Mouse (Mus musculus): ENCODE data around the gene Tmem164. TPM values are rescaled to one million over a fixed set of nuclear protein-coding genes. Genes with fewer than 3 reads are reported as not detected.

Gene Tmem164
- polyA plus RNA-seq, 1 experiment from 2014 or later: 36.4 TPM

DNA sequence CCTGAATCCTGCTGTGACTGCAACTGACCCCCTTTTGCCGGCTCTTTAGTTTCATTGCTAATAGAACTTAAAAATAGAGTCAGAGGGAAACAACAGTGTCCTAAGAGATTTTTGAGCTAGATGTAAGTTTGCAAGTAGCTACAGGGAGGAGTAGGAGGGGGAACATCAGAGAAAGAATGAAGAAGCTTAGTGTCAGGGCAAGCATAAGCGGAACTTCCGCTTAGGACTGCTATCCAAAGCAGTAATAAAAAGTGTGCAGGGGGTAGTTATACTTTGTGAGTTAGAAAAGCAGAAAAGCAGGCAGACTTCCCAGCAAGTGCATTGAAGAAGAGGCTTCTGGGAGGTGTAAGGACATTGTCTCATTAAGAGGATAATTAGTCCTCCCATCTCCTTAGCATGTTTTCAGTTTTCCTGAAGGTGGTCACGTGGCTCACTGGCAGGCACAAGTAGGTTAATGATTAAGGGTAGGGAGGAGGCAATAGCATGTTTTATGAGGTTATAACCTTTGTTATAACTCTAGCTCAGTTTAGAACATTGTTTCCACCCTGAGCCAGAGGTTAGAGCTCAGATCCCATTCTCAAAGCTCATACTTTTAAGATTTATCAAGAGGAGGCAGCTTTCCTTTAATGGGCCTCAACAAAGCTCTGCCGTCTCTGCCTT is 16.5 kb downstream of the Tmem164 start:
- no peak overlapping the region for H3K27ac ChIP-seq (replicated peaks; ENCODE audit: low read depth, low read length)
- no peak overlapping the region for H3K9ac ChIP-seq (ENCODE audit: low read length)
- H3K4me2 ChIP-seq (ENCODE audit: low read depth, severe bottlenecking): no peak overlapping the region
- H3K4me1 ChIP-seq (ENCODE audit: control insufficient read depth, insufficient read depth, low read length): no peaks in the 10 kb centered on the region
- no peaks in the 10 kb centered on the region for H3K9me3 ChIP-seq (ENCODE audit: control insufficient read depth, low read length)
- no peak for ATAC-seq (ENCODE audit: insufficient number of reproducible peaks, low FRiP score, low TSS enrichment, low read depth)
- no peak for DNase-seq (ENCODE audit: low spot score)
- H3K36me3 ChIP-seq (ENCODE audit: control insufficient read depth, insufficient read depth, low read length): no peaks in the 10 kb centered on the region
- WGBS: 72% methylated on average over 5 of the region's 5 CpGs
- no peak overlapping the region for H3K4me3 ChIP-seq (ENCODE audit: low read depth, low read length)
- 0 out of 2 replicates have a peak, but pooled peaks cover 2% of the 10 kb centered on the region for H3K27me3 ChIP-seq (ENCODE audit: control insufficient read depth, insufficient read depth, low read length)

- Histone ChIP-seq H3K4me2 (ENCODE audit: low read depth, severe bottlenecking) (no peak overlapping the region), H3K4me3 (ENCODE audit: low read depth, low read length) (no peak overlapping the region), H3K9me3 (ENCODE audit: control insufficient read depth, low read length) (no peaks in the 10 kb centered on the region), H3K27ac (replicated peaks; ENCODE audit: low read depth, low read length) (no peak overlapping the region), H3K4me1 (ENCODE audit: control insufficient read depth, insufficient read depth, low read length) (no peaks in the 10 kb centered on the region), H3K27me3 (ENCODE audit: control insufficient read depth, insufficient read depth, low read length) (0 out of 2 replicates have a peak, but pooled peaks cover 2% of the 10 kb centered on the region), H3K9ac (ENCODE audit: low read length) (no peak overlapping the region), H3K36me3 (ENCODE audit: control insufficient read depth, insufficient read depth, low read length) (no peaks in the 10 kb centered on the region)
- DNase-seq (ENCODE audit: low spot score) (no peak), ATAC-seq (ENCODE audit: insufficient number of reproducible peaks, low FRiP score, low TSS enrichment, low read depth) (no peak)
- WGBS: 90% methylated on average over 7 of the region's 7 CpGs
Observed at GRCm38 (mm10) chrX:142698212-142698611, 17.0 kb downstream of the Tmem164 start.

DNA sequence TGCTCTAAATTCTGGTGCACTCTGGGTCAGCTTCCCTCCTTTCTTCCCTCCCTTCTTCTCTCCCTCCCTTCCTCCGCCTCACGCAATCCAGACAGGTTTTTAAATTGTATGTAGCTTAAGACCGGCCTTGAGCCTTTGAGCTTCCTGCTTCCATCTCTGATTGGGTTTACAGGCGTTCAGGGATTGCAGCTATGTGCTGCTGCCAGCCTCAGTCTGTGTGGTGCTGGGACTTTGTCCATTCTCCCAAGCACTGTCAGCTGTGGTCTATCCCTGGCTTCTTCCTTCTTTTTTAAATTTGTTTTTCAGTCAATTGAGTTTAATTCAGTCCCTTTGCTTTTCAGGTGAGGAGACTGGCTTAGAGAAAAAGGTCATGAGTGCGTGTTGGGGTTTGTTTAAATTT is 20.9 kb downstream of the Tmem164 start:
- DNase-seq (ENCODE audit: low spot score) (no peak), ATAC-seq (ENCODE audit: insufficient number of reproducible peaks, low FRiP score, low TSS enrichment, low read depth) (no peak)
- H3K4me3 ChIP-seq (ENCODE audit: low read depth, low read length): no peak overlapping the region
- no peaks in the 10 kb centered on the region for H3K27me3 ChIP-seq (ENCODE audit: control insufficient read depth, insufficient read depth, low read length)
- 74% methylated on average over 5 of the region's 5 CpGs for WGBS
- H3K9me3 ChIP-seq (ENCODE audit: control insufficient read depth, low read length): no peaks in the 10 kb centered on the region
- no peaks in the 10 kb centered on the region for H3K36me3 ChIP-seq (ENCODE audit: control insufficient read depth, insufficient read depth, low read length)
- H3K9ac ChIP-seq (ENCODE audit: low read length): no peak overlapping the region
- no peak overlapping the region for H3K27ac ChIP-seq (replicated peaks; ENCODE audit: low read depth, low read length)
- H3K4me2 ChIP-seq (ENCODE audit: low read depth, severe bottlenecking): no peak overlapping the region
- no peaks in the 10 kb centered on the region for H3K4me1 ChIP-seq (ENCODE audit: control insufficient read depth, insufficient read depth, low read length)

- no peak for ATAC-seq (ENCODE audit: insufficient number of reproducible peaks, low FRiP score, low TSS enrichment, low read depth)
- no peak overlapping the region for H3K27ac ChIP-seq (replicated peaks; ENCODE audit: low read depth, low read length)
- 82% methylated on average over 3 of the region's 3 CpGs for WGBS
- DNase-seq (ENCODE audit: low spot score): no peak
- H3K4me1 ChIP-seq (ENCODE audit: control insufficient read depth, insufficient read depth, low read length): no peaks in the 10 kb centered on the region
- H3K4me3 ChIP-seq (ENCODE audit: low read depth, low read length): no peak overlapping the region
- H3K9ac ChIP-seq (ENCODE audit: low read length): no peak overlapping the region
- no peaks in the 10 kb centered on the region for H3K9me3 ChIP-seq (ENCODE audit: control insufficient read depth, low read length)
- no peak overlapping the region for H3K4me2 ChIP-seq (ENCODE audit: low read depth, severe bottlenecking)
- H3K27me3 ChIP-seq (ENCODE audit: control insufficient read depth, insufficient read depth, low read length): no peaks in the 10 kb centered on the region
- H3K36me3 ChIP-seq (ENCODE audit: control insufficient read depth, insufficient read depth, low read length): no peaks in the 10 kb centered on the region
Observed at GRCm38 (mm10) chrX:142702566-142702965, 21.4 kb downstream of the Tmem164 start.

- no peak overlapping the region for H3K9ac ChIP-seq (ENCODE audit: low read length)
- DNase-seq (ENCODE audit: low spot score): no peak
- no peak for ATAC-seq (ENCODE audit: insufficient number of reproducible peaks, low FRiP score, low TSS enrichment, low read depth)
- H3K36me3 ChIP-seq (ENCODE audit: control insufficient read depth, insufficient read depth, low read length): no peaks in the 10 kb centered on the region; the same call in 1 of the 2 replicates
- H3K4me1 ChIP-seq (ENCODE audit: control insufficient read depth, insufficient read depth, low read length): no peaks in the 10 kb centered on the region
- H3K9me3 ChIP-seq (ENCODE audit: control insufficient read depth, low read length): no peaks in the 10 kb centered on the region
- H3K4me3 ChIP-seq (ENCODE audit: low read depth, low read length): no peak overlapping the region
- no peaks in the 10 kb centered on the region; the same call in 1 of the 2 replicates for H3K27me3 ChIP-seq (ENCODE audit: control insufficient read depth, insufficient read depth, low read length)
- WGBS: 71% methylated on average over 3 of the region's 3 CpGs
- H3K27ac ChIP-seq (replicated peaks; ENCODE audit: low read depth, low read length): no peak overlapping the region
- H3K4me2 ChIP-seq (ENCODE audit: low read depth, severe bottlenecking): no peak overlapping the region
Observed at GRCm38 (mm10) chrX:142703953-142704352, 22.7 kb downstream of the Tmem164 start.

- H3K4me3 ChIP-seq (ENCODE audit: low read depth, low read length): no peak overlapping the region
- H3K27me3 ChIP-seq (ENCODE audit: control insufficient read depth, insufficient read depth, low read length): no peaks in the 10 kb centered on the region; the same call in 1 of the 2 replicates
- H3K9me3 ChIP-seq (ENCODE audit: control insufficient read depth, low read length): no peaks in the 10 kb centered on the region
- DNase-seq (ENCODE audit: low spot score): no peak
- no peak overlapping the region for H3K4me2 ChIP-seq (ENCODE audit: low read depth, severe bottlenecking)
- no peak for ATAC-seq (ENCODE audit: insufficient number of reproducible peaks, low FRiP score, low TSS enrichment, low read depth)
- no peak overlapping the region for H3K9ac ChIP-seq (ENCODE audit: low read length)
- H3K27ac ChIP-seq (replicated peaks; ENCODE audit: low read depth, low read length): no peak overlapping the region
- H3K36me3 ChIP-seq (ENCODE audit: control insufficient read depth, insufficient read depth, low read length): no peaks in the 10 kb centered on the region; the same call in 1 of the 2 replicates
- no peaks in the 10 kb centered on the region for H3K4me1 ChIP-seq (ENCODE audit: control insufficient read depth, insufficient read depth, low read length)
Observed at GRCm38 (mm10) chrX:142708257-142708656, 27.1 kb downstream of the Tmem164 start.

- Histone ChIP-seq H3K4me2 (ENCODE audit: low read depth, severe bottlenecking) (no peak overlapping the region), H3K9me3 (ENCODE audit: control insufficient read depth, low read length) (no peaks in the 10 kb centered on the region), H3K36me3 (ENCODE audit: control insufficient read depth, insufficient read depth, low read length) (no peaks in the 10 kb centered on the region), H3K4me1 (ENCODE audit: control insufficient read depth, insufficient read depth, low read length) (no peaks in the 10 kb centered on the region), H3K27me3 (ENCODE audit: control insufficient read depth, insufficient read depth, low read length) (no peaks in the 10 kb centered on the region), H3K9ac (ENCODE audit: low read length) (no peak overlapping the region), H3K27ac (replicated peaks; ENCODE audit: low read depth, low read length) (no peak overlapping the region), H3K4me3 (ENCODE audit: low read depth, low read length) (no peak overlapping the region)
- DNase-seq (ENCODE audit: low spot score) (no peak), ATAC-seq (ENCODE audit: insufficient number of reproducible peaks, low FRiP score, low TSS enrichment, low read depth) (no peak)
- 85% methylated on average over 3 of the region's 3 CpGs for WGBS
Observed at GRCm38 (mm10) chrX:142716014-142716413, 34.8 kb downstream of the Tmem164 start.

GRCm38 (mm10) chrX:142717958-142718478 is 36.8 kb downstream of the Tmem164 start:
- DNase-seq (ENCODE audit: low spot score) (no peak), ATAC-seq (ENCODE audit: insufficient number of reproducible peaks, low FRiP score, low TSS enrichment, low read depth) (no peak)
- no peak overlapping the region for H3K27ac ChIP-seq (replicated peaks; ENCODE audit: low read depth, low read length)
- H3K27me3 ChIP-seq (ENCODE audit: control insufficient read depth, insufficient read depth, low read length): no peaks in the 10 kb centered on the region
- 93% methylated on average over 9 of the region's 9 CpGs for WGBS
- H3K9ac ChIP-seq (ENCODE audit: low read length): no peak overlapping the region
- H3K4me3 ChIP-seq (ENCODE audit: low read depth, low read length): no peak overlapping the region
- no peak overlapping the region for H3K4me2 ChIP-seq (ENCODE audit: low read depth, severe bottlenecking)
- H3K36me3 ChIP-seq (ENCODE audit: control insufficient read depth, insufficient read depth, low read length): no peaks in the 10 kb centered on the region
- H3K4me1 ChIP-seq (ENCODE audit: control insufficient read depth, insufficient read depth, low read length): no peaks in the 10 kb centered on the region
- H3K9me3 ChIP-seq (ENCODE audit: control insufficient read depth, low read length): no peaks in the 10 kb centered on the region

GRCm38 (mm10) chrX:142718759-142719158 is 37.6 kb downstream of the Tmem164 start:
- ATAC-seq (ENCODE audit: insufficient number of reproducible peaks, low FRiP score, low TSS enrichment, low read depth) (no peak), DNase-seq (ENCODE audit: low spot score) (no peak)
- Histone ChIP-seq H3K4me1 (ENCODE audit: control insufficient read depth, insufficient read depth, low read length) (no peaks in the 10 kb centered on the region), H3K4me3 (ENCODE audit: low read depth, low read length) (no peak overlapping the region), H3K4me2 (ENCODE audit: low read depth, severe bottlenecking) (no peak overlapping the region), H3K27ac (replicated peaks; ENCODE audit: low read depth, low read length) (no peak overlapping the region), H3K9me3 (ENCODE audit: control insufficient read depth, low read length) (no peaks in the 10 kb centered on the region), H3K27me3 (ENCODE audit: control insufficient read depth, insufficient read depth, low read length) (no peaks in the 10 kb centered on the region), H3K9ac (ENCODE audit: low read length) (no peak overlapping the region), H3K36me3 (ENCODE audit: control insufficient read depth, insufficient read depth, low read length) (no peaks in the 10 kb centered on the region)
- 89% methylated on average over 4 of the region's 4 CpGs for WGBS

Data from limb, embryonic 11.5 days (tissue).